Mouse (Mus musculus): ENCODE results near the gene Slc44a3.

- no peak for TF ChIP-seq MYOG (IDR thresholded peaks at IDR 0.05; ENCODE audit: control insufficient read depth in 1 of 3, insufficient read depth in 1 of 3, insufficient read length in 2 of 3, low read depth in 2 of 3)
- peak; percentile 71 for TF ChIP-seq USF1 (IDR thresholded peaks at IDR 0.05; ENCODE audit: low read depth)
- TF ChIP-seq POLR2A (IDR thresholded peaks at IDR 0.05; ENCODE audit: insufficient read length, low read depth): no peak
- TF ChIP-seq POLR2AphosphoS2 (IDR thresholded peaks at IDR 0.05; ENCODE audit: insufficient read length, low read depth): no peak
These were observed 35.2 kb upstream of the Slc44a3 start for GRCm38 (mm10) chr3:121567337-121567900.

Measured in myocyte (in vitro differentiated cells).